Mouse (Mus musculus) thymus, postnatal 0 days (tissue): ENCODE measurements around the gene Arvcf. TPM values are rescaled to one million over a fixed set of nuclear protein-coding genes. Genes with fewer than 3 reads are reported as not detected.

Experiments
- DNase-seq: peaks from one replicate; pipeline ENCODE4 v3.0.0-alpha.2; 2015; ENCODE audit warnings: low spot score
- polyA plus RNA-seq: library from polyadenylated mRNA; unstranded; fragments of >200 nt; fragmentation: Nextera tagmentation; extraction: Ambion mirVana; gene quantifications from 2 replicates; pipeline ENCODE4 v1.2.1, GENCODE M21; 2015

Gene Arvcf
- polyA plus RNA-seq, 1 experiment from 2014 or later = 40.0 TPM

DNA sequence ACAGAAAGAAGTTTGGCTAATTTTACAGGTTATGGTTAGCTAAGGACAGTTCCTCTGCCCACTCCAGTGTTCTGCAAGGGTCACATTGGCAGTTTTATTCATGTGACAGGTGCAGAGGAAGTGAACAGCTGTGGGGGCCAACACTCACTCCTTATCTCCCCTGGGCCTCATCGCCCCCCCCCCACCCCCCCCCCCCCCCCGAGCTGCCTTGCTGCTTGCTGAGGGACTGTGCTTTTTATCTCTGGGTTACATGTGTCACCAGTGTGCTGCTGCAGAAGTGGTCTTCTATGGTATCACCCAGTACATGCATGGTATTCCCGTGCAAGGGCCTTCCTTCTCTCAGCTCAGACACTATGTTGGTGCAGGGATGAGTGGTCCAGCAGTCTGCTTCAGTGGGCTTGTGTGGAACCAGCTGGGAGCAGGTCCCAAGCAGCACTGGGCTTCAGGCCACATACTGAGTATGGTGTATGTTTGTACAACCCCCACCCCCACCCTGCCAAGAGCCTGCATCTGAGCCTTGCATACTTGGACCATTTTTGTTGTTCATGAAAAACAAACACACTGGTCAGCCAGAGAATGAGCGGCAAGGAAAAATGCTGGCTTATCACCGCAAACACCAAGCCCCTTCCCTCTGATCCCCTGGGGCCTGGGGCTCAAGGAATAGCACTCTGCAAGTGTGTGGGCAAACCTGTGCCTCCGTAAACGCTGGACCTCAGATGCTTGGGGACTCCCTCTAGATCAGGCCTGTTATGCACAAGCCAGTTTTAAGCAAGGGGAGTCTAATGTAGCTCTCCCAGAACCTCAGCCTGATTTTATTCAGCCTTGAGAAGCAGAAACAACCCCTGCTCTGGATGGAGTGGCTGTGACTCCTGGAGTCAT, 40.0 kb downstream of the Arvcf start:
- peak; percentile 76 for DNase-seq

DNA sequence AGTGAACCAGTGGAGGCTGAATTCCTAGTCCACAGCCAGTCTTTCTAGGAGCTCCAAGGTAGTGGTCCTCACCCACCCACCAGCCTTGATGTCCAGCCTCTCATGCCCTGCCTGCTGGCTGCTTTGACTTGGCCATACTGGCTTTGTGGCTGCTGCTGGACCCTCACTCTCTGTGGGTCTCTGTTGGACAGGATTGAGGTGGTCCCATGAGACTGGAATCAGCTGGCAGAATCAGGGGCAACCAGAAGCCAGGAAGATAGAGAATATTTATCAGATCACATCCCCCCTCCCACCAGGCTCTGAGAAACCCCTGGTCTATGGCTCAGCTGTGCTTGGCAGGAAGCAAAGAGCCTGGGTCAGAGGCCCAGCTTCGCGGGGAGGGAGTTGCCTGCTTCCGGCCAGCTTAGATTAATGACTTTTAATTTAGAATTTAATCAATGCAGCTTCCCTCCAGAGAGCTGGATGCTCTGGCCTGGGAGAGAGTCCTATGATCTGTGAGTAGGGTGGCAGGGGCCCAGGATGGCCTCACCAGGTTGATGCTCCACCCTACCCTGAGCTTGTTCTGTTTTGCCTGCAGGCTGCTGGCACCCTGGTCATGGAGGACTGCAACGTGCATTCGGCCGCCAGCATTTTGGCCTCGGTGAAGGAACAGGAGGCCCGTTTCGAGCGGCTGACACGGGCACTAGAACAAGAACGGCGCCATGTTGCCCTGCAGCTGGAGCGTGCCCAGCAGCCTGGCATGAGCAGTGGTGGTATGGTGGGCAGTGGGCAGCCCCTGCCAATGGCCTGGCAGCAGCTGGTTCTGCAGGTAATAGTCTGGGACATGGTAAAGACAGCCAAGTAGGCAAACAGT, 40.8 kb downstream of the Arvcf start:
- DNase-seq = no peak

DNA sequence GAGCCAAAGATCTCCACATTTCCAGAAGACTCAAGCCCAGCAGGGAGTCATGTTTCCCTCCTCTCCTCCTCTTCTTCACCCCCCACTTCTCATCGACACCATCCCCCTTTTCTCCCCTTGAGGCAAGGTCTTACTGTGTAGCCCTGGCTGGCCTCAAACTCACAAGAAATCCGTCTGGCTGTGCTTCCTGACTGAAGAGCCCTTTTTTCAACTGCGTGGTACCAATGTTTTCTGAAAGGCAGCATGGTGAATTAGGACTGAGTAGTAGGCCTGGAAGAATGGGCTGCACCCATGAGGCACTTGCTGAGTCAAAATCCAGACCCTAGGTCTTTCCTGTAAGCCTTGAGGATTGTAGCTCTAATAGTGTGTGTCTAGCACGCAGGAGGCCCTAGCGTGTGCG, 42.4 kb downstream of the Arvcf start:
- DNase-seq = no peak

DNA sequence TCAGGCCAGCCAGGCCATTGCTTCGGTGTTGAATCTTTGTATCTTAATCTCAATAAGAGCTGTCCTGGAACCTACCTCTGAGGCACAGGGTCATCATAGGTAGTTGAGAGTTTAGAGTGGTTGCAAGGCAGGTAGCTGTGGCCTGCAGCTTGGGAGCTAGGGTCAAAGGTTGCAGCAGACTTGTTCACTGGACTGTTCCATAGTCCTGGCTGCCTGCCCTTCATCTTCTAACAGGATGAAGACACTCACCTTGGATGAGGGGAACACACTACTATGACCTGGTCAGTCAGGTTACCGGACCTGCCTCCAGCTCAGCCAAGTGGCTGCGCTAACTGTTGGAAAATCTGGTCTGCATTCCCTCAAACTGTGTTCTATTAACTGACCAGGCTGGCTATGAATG, 43.1 kb downstream of the Arvcf start:
- DNase-seq = no peak

DNA sequence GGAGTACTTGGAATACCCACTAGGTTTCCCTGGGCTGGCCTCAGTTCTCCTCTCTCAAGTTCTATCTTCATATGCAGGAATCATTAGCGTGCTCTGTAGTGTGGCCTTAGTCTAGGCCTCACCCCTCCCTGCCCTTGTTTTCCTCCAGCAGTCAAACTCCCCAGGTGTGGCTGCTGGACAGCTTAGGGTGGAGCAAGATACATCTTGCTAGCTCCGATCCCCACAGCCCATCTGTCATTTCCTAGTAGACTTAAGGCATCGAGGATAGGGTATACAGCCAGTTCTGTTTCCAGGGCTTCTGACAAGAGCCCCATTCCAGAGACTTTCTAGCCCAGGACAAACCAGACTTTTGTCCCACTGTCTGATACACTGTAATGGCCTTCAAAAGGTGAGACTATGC, 43.7 kb downstream of the Arvcf start:
- DNase-seq = no peak

DNA sequence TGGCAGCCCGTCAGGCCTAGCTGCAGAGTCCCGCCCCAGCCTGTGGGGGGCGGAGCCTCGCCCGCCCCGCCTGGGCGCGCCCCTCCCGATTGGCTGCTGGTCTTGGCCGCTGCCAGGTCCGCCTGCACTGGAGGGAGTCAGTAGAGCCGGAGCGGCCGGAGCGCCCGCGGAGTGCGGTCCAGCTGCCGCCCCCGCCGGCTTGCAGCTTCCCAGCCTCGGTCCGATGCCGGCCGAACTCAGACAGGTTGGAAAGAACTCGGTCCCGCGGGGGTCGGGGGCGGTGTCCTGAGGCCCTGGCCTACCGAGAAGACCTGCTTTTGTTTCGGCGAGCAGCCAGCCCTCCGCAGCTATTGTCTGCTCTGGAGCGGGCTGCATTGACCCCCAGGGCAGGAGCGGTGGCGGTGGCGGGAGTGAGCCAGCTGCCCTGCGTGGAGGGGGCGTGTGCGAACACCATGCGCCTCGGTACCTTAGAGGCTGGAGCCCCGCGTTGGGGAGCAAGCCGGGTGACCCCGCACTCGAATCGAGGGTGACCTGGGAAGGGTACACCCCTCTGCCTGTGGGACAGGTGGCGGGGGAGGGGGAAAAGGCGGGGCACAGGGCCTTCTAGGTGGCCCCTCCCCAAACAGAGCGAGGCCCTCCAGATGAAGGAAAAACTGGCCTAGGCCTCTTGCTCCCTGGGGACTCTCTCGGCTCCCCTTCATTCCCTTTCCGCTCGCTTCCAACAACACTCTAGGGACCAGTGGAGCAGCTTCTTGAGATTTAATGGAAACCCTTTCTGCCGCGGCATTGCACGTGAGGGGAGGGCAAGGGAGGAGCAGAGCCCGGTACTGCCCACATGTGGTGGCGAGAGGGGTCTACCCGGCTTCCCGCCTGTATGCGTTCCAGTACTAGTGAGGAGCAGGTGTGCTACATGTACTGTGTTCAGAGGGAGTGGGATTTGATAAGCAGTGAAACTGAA, 44.8 kb downstream of the Arvcf start:
- DNase-seq = peak; percentile 82

DNA sequence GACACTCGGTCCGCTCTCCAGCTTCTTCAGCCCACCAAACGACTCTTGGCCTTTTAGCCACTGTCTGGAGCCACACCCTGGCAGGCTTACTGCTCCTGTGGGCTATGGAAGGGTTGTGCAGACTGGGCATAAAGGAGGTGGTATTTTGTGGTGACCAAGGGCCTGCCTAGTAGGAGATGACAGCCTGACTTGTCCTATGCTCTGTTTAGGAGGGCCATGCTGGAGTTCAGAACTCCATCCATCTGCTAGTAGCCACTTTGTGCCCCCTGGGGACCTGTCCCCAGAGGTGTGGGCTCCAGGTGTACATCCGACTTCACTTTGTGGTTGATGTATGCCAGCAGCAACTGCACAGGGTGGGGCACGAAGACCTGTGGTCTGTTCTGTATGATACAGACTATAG, 45.6 kb downstream of the Arvcf start:
- DNase-seq = no peak

DNA sequence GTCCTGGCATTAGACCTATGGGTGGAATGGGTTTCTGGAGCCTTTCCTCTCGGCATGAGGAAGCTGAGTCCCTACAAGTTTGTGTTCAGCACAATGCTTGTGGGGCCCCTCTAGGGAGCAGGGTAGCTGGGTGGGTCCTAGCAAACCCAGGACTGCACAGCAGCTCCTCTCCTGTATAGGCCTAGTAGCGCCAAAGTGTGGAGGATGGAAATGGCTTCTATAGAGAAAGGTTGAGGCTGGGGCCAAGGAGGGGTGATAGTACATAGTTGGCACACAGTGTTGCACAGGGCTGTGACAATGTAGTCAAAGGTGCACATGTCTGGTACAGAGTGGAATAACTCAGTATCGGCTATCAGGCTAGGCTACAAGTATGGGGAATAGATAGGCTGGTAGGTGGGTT, 46.1 kb downstream of the Arvcf start:
- DNase-seq = no peak

DNA sequence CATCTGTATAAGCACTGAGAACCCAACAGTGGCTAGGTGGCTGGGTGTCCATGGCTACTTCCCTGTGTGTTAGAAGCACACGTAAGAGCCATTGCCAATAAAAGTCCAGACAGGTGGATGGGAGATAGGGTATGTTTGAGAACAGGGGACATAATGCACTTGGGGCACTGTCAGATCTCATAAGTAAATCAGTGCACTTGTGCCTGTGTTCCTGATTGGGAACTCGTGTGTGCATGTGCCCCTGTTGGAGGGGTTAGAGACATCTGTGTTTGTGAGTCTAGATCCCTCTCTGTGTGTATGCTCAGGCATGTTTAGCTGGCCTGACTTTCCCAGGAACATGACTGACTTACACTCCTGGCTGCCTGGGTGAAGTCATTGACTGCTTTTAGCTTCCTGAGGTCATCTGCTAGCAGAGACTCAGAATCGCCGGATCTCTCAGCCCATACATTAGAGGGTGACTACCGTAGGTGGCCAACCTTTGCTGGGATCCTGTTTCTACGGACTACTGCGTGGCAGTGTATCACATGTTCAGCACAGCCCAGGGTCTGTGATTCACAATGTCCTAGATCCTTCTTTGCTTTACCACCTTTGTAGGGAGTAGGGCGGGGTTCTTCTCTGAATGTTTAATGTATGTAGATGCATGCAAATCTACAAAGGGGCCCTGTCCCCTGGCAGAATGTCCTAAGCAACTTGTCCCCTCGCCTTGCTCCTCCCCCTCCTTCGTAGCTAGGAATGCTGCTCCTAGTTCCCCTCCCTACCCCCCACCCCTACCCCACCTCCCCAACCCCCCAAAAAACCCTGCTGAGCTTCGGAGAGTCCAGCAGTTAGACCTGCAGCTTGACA, 47.0 kb downstream of the Arvcf start:
- no peak for DNase-seq

DNA sequence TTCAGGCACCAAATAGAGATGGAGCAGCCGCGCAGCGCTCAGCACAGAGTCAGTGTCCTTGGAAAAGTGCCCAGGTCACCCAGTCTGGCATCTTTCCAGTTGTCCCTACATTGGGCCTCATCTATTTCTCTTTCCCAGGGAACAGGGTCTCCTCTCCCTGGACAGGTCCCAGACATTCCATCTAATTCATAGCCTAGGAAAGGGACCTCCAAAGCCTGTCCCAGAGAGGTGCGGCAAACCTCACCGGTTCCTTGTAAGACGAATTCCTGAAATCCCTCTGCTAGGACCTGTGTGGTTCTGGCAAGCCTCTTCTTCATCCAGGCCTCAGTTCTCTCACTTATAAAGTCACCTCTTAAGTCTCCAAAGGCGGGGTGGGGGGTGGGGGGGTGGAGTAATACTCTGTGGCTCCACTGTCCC, 47.6 kb downstream of the Arvcf start:
- DNase-seq = no peak

DNA sequence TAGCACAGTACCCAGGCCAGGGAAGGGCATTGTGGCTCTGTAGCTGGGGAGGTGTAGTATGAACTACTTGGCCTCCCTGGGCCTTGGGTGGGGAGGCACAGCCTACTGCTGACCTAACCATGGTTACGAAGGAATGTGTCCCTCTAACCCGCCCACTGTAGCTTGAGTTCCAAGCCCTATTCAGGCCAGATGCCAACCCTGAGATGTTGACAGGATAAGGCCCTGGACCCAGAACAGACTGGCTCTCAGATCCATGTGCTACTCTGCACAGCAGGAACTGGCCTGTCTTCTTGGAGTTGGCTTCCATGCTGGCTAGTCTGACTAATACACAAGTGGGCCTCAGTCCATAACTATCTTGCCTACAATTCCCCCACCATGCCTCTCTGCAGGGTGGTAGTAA, 48.2 kb downstream of the Arvcf start:
- DNase-seq = no peak

DNA sequence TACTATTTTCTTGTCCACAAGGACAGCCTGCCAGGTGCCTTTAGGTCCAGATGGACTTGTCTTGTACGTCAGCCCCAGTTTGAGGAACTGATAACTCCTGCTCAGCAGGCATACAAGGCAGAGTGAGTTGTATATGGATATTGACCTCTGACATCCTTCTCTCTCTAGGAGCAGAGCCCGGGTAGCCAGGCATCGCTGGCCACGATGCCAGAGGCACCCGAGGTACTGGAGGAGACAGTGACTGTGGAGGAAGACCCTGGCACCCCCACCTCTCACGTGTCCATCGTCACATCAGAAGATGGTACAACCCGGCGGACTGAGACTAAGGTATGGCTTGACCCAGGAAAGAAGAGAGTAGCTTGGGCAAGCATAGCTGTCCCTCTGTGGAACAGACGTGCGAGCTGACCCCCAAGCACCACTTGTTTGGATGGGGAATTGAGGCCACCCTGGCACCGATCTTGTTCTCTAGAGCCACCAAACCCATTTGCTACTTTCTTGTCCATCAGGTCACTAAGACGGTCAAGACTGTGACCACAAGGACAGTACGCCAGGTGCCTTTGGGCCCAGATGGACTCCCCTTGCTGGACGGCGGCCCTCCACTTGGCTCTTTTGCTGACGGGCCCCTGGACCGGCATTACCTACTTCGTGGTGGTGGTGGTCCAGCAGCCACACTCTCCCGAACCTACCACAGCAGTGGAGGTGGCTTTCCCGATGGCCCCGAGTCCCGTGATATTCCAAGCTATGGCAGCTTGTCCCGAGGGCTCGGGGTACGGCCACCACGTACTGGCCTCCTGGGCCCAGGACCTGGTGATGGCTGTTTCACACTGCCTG, 49.0 kb downstream of the Arvcf start:
- no peak for DNase-seq

DNA sequence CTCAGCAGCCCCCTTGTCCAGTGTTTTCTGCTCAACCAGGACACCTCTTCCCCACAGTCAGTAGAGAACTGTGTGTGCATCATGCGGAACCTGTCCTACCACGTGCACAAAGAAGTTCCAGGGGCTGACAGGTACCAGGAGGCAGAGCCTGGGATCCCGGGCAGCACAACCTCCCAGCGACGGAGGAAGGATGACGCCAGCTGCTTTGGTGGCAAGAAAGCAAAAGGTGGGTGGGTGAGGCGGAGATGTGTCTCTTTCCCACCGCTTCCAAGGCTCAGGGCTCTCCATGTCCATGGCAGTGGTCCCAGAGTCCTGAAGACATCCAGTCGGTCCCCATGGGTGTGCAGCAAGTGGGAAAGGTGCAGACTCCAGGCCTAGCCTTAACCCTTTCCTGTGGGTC, 52.0 kb downstream of the Arvcf start:
- DNase-seq = no peak

DNA sequence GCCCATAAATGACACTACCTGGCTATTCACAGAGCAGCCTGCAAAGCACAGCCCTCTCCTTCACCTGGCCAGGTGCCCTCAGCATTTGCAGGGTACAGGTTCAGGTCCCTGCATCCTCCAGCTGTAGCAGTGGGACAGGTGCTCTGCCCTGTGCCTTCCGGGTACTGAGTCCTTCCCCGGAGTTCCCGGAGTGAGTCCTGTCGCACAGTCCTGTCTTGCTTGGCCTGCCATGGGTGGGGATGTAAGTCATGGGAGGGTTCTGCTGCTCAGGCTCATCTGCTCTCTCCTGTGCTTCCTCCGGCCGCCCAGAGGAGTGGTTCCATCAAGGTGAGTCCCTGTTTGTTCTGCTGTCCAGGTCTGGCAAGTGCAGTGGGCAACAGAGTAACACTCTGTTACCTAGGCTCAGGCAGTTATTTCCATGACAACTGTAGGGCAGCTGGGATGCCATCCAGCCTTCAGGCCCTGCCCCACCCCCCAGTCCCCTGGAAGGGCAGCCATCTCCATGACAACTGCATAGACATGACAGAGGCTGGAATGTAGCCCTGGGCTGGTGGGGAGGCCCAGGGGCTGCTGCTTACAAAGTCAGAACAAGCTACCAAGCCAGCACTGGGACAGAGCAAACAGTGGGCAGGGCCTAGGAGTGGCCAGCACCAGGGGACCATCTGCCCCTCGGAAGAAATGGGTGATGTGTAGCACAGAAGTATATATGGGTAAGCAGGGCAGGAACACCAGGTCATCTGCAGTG, 52.7 kb downstream of the Arvcf start:
- no peak for DNase-seq

DNA sequence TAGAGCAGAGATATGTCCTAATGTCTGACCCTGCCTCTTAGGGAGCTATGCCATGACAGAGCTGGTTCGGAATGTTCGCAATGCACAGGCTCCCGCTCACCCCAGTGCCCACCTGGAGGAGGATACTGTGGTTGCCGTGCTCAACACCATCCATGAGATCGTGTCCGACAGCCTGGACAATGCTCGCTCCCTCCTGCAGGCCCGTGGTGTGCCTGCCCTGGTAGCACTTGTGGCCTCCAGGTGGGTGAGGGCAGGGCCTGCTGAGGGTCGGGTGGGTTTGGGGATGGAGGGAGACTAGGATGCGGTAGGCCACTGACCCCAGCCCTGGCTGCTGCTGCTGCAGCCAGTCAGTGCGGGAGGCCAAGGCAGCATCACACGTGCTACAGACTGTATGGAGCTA, 55.3 kb downstream of the Arvcf start:
- DNase-seq = no peak

DNA sequence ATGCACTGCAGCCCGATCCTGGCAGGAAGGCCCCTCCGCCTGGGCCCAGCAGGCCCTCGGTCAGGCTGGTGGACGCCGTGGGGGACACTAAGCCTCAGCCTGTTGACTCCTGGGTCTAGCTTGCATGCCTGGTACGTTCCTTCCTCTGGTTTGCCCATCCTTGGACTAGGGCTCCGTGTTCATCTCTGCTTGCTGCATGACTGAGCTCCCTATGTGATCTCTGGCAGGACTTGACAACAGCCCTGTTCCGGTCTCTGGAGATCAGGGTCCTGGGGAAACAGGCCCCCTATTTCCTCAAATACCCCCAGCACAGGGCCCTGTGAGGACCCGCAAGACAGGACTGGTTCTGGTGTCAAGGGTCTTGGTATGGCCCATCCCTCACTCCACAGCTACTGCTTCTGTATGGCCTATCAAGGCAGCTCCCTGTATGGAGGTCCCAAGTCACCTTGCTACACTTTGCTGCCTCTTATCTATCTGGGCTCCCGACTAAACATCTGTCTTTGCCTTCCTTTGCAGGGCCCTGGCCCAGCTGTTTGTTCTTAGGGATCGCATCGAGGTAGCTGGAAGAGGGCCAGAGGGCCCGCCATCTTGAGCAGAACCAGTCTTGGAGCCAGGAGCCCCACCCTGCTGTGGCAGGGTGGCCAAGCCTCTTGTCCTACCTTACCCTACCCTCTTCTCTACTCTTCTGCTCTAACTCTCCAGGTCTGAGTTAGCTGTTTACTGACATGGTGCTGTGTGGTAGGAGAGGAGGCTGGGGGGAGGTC, 57.3 kb downstream of the Arvcf start:
- no peak for DNase-seq

DNA sequence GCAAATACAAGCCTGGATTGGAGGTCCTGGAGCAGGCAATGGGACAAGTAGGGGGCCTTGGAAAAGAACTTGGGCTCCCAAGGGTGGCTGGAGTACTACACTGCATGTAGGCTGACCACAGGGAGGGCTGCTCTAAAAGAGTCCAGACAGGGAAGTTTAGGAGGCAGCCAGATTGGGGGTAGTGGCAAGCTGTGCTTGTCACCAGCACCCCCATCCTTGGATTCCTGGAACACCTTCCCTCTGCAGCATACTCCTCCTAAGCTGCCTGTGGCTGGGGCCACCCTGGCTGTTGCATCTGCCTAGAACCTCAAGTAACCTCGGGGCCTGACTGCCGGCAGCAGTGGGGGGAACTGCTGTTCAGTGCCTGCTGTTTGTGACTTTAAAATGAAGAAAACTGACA, 57.9 kb downstream of the Arvcf start:
- DNase-seq = no peak

DNA sequence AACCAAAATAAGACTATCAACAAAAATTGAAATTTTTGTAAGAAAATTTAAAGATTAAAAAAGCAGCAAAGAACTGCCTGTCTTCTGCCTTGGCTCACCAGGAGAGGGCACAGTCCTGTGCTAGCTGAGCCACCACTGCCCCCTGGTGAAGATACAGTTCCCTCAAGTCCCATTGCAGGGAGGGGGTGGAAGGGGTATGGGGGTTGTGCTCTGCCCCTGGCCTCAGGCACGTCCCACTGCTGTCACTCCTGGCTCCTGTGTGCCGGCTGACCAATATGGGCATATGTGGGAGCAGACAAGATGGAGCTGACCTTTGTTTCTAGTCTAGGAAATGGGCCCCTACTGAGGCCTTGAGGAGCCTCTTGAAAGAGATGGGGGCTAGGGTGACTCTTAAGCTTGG, 58.3 kb downstream of the Arvcf start:
- DNase-seq = peak; percentile 72
